Mouse (Mus musculus): ENCODE results near the gene Rora.

DNA sequence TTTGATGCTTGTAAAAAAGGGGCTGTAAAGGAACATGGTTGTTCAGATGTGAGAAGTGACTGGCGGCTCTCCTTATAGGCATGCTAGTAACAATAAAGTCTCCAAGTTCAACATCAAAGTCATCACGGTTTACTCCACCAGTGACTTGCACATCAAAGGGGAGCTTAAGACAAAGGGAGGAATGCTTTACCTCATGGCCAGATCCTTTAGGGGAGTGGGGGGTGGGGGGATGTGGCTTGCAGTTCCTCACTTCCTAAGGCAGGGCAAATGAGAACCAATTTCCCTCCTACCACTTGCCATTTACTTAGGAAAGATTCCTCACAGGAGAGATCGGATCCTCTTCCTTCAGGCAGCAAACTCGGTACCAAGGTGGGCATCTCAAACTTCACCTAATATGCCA, 648.4 kb downstream of the Rora start:
- TF ChIP-seq CTCF (IDR thresholded peaks at IDR 0.05; ENCODE audit: control insufficient read depth, insufficient read depth, insufficient read length) = no peak
- TF ChIP-seq CEBPB (IDR thresholded peaks at IDR 0.05; ENCODE audit: low read depth) = no peak
- no peak for TF ChIP-seq MYOD1 (IDR thresholded peaks at IDR 0.05; ENCODE audit: control insufficient read depth, insufficient read length, low read depth)
